In the genomic region with DNA sequence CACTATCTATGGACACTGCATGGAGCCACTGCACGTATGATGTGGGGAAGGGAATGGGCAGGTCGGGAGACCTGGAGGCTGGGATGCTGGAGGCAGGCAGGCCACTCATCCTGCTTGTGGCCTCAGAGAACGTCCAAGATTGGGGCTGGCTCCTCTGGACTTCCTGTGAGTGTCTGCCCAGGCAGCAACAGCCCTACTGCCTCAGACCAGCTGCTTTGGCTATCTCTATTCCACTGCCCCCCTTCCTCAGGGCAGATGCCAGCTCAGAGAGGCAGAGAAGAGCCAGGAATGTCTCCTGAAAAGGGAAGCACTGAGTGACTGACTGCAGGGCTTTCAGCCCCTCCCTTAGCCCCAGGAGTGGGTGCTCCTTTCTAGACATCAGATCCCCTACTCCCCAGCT, we compare ENCODE assay signal across 24 mouse cellular contexts. TPM values are rescaled to one million over a fixed set of nuclear protein-coding genes. Genes with fewer than 3 reads are reported as not detected.
DNase-seq lines count a peak whose midpoint lies in the region; ATAC-seq and TF ChIP-seq lines count a peak whose summit lies in the region.
"Had no signal": no experiment of that assay in that cellular context is flagged by ENCODE, and none has a peak within 500 bp of the region (broad histone marks: within the 10 kb centered on the region; RNA-seq: fewer than 3 reads in every experiment).

No protein-coding gene starts in this region.

- no peak overlapping the region for H3K9ac ChIP-seq in embryonic facial prominence, embryonic 12.5 days
- no peak overlapping the region; the same call in 1 of the 2 replicates for H3K9ac ChIP-seq in heart, embryonic 16.5 days (ENCODE audit: low read length)
- H3K9ac ChIP-seq in hindbrain, embryonic 12.5 days, result no peak overlapping the region
- H3K9ac ChIP-seq: forebrain, embryonic 12.5 days; forebrain, postnatal 0 days had no signal

- no peak for DNase-seq in embryonic facial prominence, embryonic 10.5 days (ENCODE audit: low spot score)
- DNase-seq in heart, adult 8-10 months (ENCODE audit: low spot score), result no peak
- DNase-seq in hindbrain, embryonic 10.5 days (ENCODE audit: low spot score), result no peak
- no peak for DNase-seq in layer of hippocampus, adult 2 months (ENCODE audit: low spot score in 2 of 2)
- no peak for DNase-seq in layer of hippocampus, adult 8-10 months (ENCODE audit: low spot score in 2 of 2)
- DNase-seq: adrenal gland, adult 8-10 months; adrenal gland, postnatal 14 days; adrenal gland, postnatal 36 days; B cell, adult 2 months; cerebellum, adult 11-12 months; cerebellum, adult 2 months; cerebellum, adult 9-10 months; cerebellum, postnatal 25 days; forebrain, postnatal 0 days had no signal

- WGBS in embryonic facial prominence, embryonic 12.5 days, result 78% methylated on average over 3 of the region's 3 CpGs
- 70% methylated on average over 3 of the region's 3 CpGs for WGBS in embryonic facial prominence, embryonic 10.5 days
- 45% methylated on average over 3 of the region's 3 CpGs for WGBS in heart, embryonic 16.5 days
- 73% methylated on average over 3 of the region's 3 CpGs for WGBS in hindbrain, embryonic 10.5 days
- WGBS in hindbrain, embryonic 12.5 days, result 81% methylated on average over 3 of the region's 3 CpGs

- no peak overlapping the region for H3K4me3 ChIP-seq in embryonic facial prominence, embryonic 12.5 days
- H3K4me3 ChIP-seq in embryonic facial prominence, embryonic 10.5 days, result no peak overlapping the region
- no peak overlapping the region for H3K4me3 ChIP-seq in heart, embryonic 16.5 days (ENCODE audit: low read length)
- H3K4me3 ChIP-seq in hindbrain, embryonic 10.5 days, result no peak overlapping the region
- H3K4me3 ChIP-seq in hindbrain, embryonic 12.5 days, result no peak overlapping the region
- H3K4me3 ChIP-seq in layer of hippocampus, adult 2 months, result no peak overlapping the region
- H3K4me3 ChIP-seq: forebrain, embryonic 12.5 days had no signal

- no peak overlapping the region for H3K4me2 ChIP-seq in embryonic facial prominence, embryonic 12.5 days (replicated peaks)
- H3K4me2 ChIP-seq in heart, embryonic 16.5 days (ENCODE audit: low read depth, low read length), result no peak overlapping the region
- H3K4me2 ChIP-seq in hindbrain, embryonic 12.5 days (replicated peaks), result no peak overlapping the region
- H3K4me2 ChIP-seq: forebrain, embryonic 12.5 days had no signal

- 0 out of 2 replicates have a peak, but pooled peaks cover 4% of the 10 kb centered on the region for H3K4me1 ChIP-seq in embryonic facial prominence, embryonic 12.5 days
- H3K4me1 ChIP-seq in embryonic facial prominence, embryonic 10.5 days, result peaks cover 6% of the 10 kb centered on the region
- H3K4me1 ChIP-seq in heart, embryonic 16.5 days (ENCODE audit: control insufficient read depth, insufficient read depth, low read length), result peaks cover 6% of the 10 kb centered on the region
- H3K4me1 ChIP-seq in hindbrain, embryonic 10.5 days (replicated peaks), result 0 out of 2 replicates have a peak, but pooled peaks cover 9% of the 10 kb centered on the region
- no peaks in the 10 kb centered on the region for H3K4me1 ChIP-seq in hindbrain, embryonic 12.5 days
- H3K4me1 ChIP-seq: forebrain, embryonic 12.5 days had no signal

- ATAC-seq in embryonic facial prominence, embryonic 12.5 days (ENCODE audit: insufficient number of reproducible peaks, insufficient read depth, low FRiP score, low TSS enrichment), result no peak
- ATAC-seq in heart, embryonic 16.5 days (replicated peaks; ENCODE audit: extremely low read depth, insufficient read depth, low FRiP score), result 0 out of 2 replicates have a peak, but pooled peaks have one; percentile 46
- ATAC-seq in hindbrain, embryonic 12.5 days (ENCODE audit: low FRiP score), result no peak
- ATAC-seq: activated CD4-positive, CD25-positive, alpha-beta regulatory T cell, adult 4 months; CD4-positive, CD25-positive, alpha-beta regulatory T cell, adult 4 months; forebrain, embryonic 14.5 days; forebrain, postnatal 0 days; Patski had no signal

- peaks cover 35% of the 10 kb centered on the region for H3K36me3 ChIP-seq in embryonic facial prominence, embryonic 12.5 days
- peaks cover 13% of the 10 kb centered on the region for H3K36me3 ChIP-seq in embryonic facial prominence, embryonic 10.5 days (replicated peaks)
- peaks cover 14% of the 10 kb centered on the region; the same call in 1 of the 2 replicates for H3K36me3 ChIP-seq in heart, embryonic 16.5 days (ENCODE audit: control insufficient read depth, insufficient read depth)
- H3K36me3 ChIP-seq in hindbrain, embryonic 10.5 days, result peaks cover 7% of the 10 kb centered on the region; the same call in 1 of the 2 replicates
- peaks cover 32% of the 10 kb centered on the region for H3K36me3 ChIP-seq in hindbrain, embryonic 12.5 days
- H3K36me3 ChIP-seq: G1E had no signal

- 0 out of 2 replicates have a peak overlapping the region, but pooled peaks have one; percentile 7 for H3K27ac ChIP-seq in embryonic facial prominence, embryonic 12.5 days
- no peak overlapping the region for H3K27ac ChIP-seq in embryonic facial prominence, embryonic 10.5 days (replicated peaks)
- H3K27ac ChIP-seq in heart, embryonic 16.5 days (ENCODE audit: low read length), result no peak overlapping the region
- 0 out of 2 replicates have a peak overlapping the region, but pooled peaks have one; percentile 30 for H3K27ac ChIP-seq in hindbrain, embryonic 10.5 days
- H3K27ac ChIP-seq in hindbrain, embryonic 12.5 days, result no peak overlapping the region
- H3K27ac ChIP-seq in layer of hippocampus, adult 2 months, result 0 out of 2 replicates have a peak overlapping the region, but pooled peaks have one; percentile 3
- H3K27ac ChIP-seq: forebrain, embryonic 12.5 days had no signal

- no peaks in the 10 kb centered on the region for H3K9me3 ChIP-seq in embryonic facial prominence, embryonic 12.5 days
- no peaks in the 10 kb centered on the region for H3K9me3 ChIP-seq in embryonic facial prominence, embryonic 10.5 days
- H3K9me3 ChIP-seq in heart, embryonic 16.5 days (replicated peaks; ENCODE audit: control insufficient read depth, low read length), result no peaks in the 10 kb centered on the region
- H3K9me3 ChIP-seq in hindbrain, embryonic 10.5 days, result no peaks in the 10 kb centered on the region
- H3K9me3 ChIP-seq in hindbrain, embryonic 12.5 days (replicated peaks), result no peaks in the 10 kb centered on the region
- H3K9me3 ChIP-seq: forebrain, embryonic 12.5 days; G1E had no signal

- TF ChIP-seq CTCF in layer of hippocampus, adult 2 months (conservative IDR thresholded peaks at IDR 0.05), result no peak

- H3K27me3 ChIP-seq in embryonic facial prominence, embryonic 12.5 days, result no peaks in the 10 kb centered on the region
- H3K27me3 ChIP-seq in embryonic facial prominence, embryonic 10.5 days (replicated peaks; ENCODE audit: low read depth, poor library complexity, severe bottlenecking), result no peaks in the 10 kb centered on the region
- no peaks in the 10 kb centered on the region for H3K27me3 ChIP-seq in heart, embryonic 16.5 days (ENCODE audit: control insufficient read depth, insufficient read depth, low read length)
- H3K27me3 ChIP-seq in hindbrain, embryonic 10.5 days (ENCODE audit: insufficient read depth, poor library complexity, severe bottlenecking), result no peaks in the 10 kb centered on the region
- H3K27me3 ChIP-seq in hindbrain, embryonic 12.5 days, result no peaks in the 10 kb centered on the region
- H3K27me3 ChIP-seq: CH12.LX; forebrain, embryonic 12.5 days; Patski had no signal

RNA-seq across cellular contexts. Expression of gene Camk1g, which starts 23.2 kb away (rescaled TPM):
- 24.4 and 26.3 TPM in 2 replicates for polyA plus RNA-seq in embryonic facial prominence, embryonic 12.5 days (2016; fragmentation: Nextera tagmentation; extraction: Ambion mirVana)
- 15.6 and 17.5 TPM in 2 replicates for polyA plus RNA-seq in embryonic facial prominence, embryonic 10.5 days (2016; fragmentation: Nextera tagmentation; extraction: Ambion mirVana)
- 13.6 and 16.6 TPM in 2 replicates for polyA plus RNA-seq in heart, embryonic 16.5 days (2015; fragmentation: Nextera tagmentation; extraction: Ambion mirVana)
- total RNA-seq in heart, adult 8-10 months (2022), result under 1 TPM; 0.14 to 0.72 (median 0.22) TPM
- 11.8 and 15.5 TPM in 2 replicates for polyA plus RNA-seq in hindbrain, embryonic 10.5 days (2016; fragmentation: Nextera tagmentation; extraction: Ambion mirVana)
- 19.7 and 20.3 TPM in 2 replicates for polyA plus RNA-seq in hindbrain, embryonic 12.5 days (2016; fragmentation: Nextera tagmentation; extraction: Ambion mirVana)
- 10 to 100 TPM; 23.6 to 24.4 TPM for total RNA-seq in layer of hippocampus, adult 2 months (2021)
- 10 to 100 TPM; 22.5 to 31.6 (median 27.1) TPM for total RNA-seq in layer of hippocampus, adult 8-10 months (2022)
- total RNA-seq: CH12.LX, G1E had no signal
- polyA plus RNA-seq: activated CD4-positive, CD25-positive, alpha-beta regulatory T cell, adult 4 months; CD4-positive, CD25-positive, alpha-beta regulatory T cell, adult 4 months; G1E had no signal

Comparison
In these comparisons a context has a peak if more than half of its experiments do, and no peak if none do; other contexts are left out.
1. H3K27ac ChIP-seq: peak in embryonic facial prominence, embryonic 12.5 days (single experiment), hindbrain, embryonic 10.5 days (single experiment) and layer of hippocampus, adult 2 months (single experiment); none in embryonic facial prominence, embryonic 10.5 days (single experiment), heart, embryonic 16.5 days (single experiment) and hindbrain, embryonic 12.5 days (single experiment).